Mouse (Mus musculus) C2C12 (cell line): Measurements from ENCODE around the gene Cd47.

ENCODE experiments used
- CEBPB ChIP-seq: IDR thresholded peaks from one replicate; pipeline ENCODE4 v1.6.1; 2011; ENCODE audit warnings: low read depth, mild to moderate bottlenecking, control low read depth, moderate library complexity
- CTCF ChIP-seq: IDR thresholded peaks from one replicate; pipeline ENCODE4 v1.5.1; 2011; ENCODE audit not compliant: control insufficient read depth, insufficient read depth, insufficient read length
- FOSL1 ChIP-seq: IDR thresholded peaks from one replicate; pipeline ENCODE4 v1.8.0; 2011; ENCODE audit warnings: mild to moderate bottlenecking, low read length; ENCODE audit not compliant: poor library complexity, insufficient read depth, severe bottlenecking
- MAX ChIP-seq: IDR thresholded peaks from one replicate; pipeline ENCODE4 v1.6.1; 2011; ENCODE audit warnings: mild to moderate bottlenecking, control low read depth
- MYOD1 ChIP-seq: IDR thresholded peaks from one replicate; pipeline ENCODE4 v1.6.1; 2011; ENCODE audit warnings: low read depth; ENCODE audit not compliant: control insufficient read depth, insufficient read length
- USF1 ChIP-seq: IDR thresholded peaks from one replicate; pipeline ENCODE4 v1.6.1; 2011; ENCODE audit warnings: low read depth, mild to moderate bottlenecking, control low read depth, moderate library complexity

DNA sequence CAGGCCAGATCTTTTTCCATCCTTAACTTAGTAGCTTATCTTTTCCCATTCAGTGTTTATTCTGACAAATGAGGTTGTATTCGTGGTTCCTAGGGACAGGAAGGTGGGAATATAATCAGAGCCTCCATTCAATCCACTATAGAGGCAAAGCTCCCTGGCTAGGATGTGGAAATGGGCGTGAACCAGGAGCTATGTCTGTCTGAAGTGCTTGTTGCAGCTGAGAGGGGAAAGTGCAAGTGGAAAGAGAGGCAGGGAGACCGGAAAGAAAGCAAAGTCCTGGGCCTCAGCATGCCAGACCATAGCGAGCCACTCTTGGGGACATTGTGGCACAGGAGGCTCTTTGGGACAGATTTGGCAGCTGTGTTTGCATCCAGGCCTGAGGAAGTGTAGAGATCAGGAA lies 94.3 kb downstream of the Cd47 start:
- TF ChIP-seq CTCF, result no peak
- TF ChIP-seq USF1, result no peak
- TF ChIP-seq MAX, result no peak
- no peak for TF ChIP-seq MYOD1
- TF ChIP-seq CEBPB, result no peak
- TF ChIP-seq FOSL1, result no peak
